Mouse (Mus musculus): ENCODE results near the gene Crybg3.
A peak's percentile ranks its signal among the peaks of the same experiment; 100 is the strongest.

Crybg3 gene

DNA sequence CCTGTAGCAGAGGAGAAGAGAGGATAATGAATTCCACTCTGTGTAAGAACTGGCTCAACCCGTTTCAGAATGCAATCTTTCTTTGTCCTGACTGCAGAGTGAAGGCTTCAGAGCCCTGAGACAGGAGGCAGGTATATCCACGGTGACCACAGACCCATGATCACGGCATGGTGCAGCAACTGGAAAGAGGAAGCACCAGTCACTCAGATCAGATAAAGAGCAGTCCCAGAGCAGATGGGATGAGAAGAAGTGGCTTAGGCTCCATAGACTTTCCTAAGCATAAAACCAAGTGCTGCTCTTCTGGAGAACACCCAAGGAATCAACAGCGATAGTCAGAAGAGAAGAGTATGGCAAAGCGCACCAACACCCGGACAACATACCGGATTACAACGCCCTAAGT, 21.5 kb downstream of the Crybg3 start:
- DNase-seq (ENCODE audit: low read depth, low spot score), result no peak

GRCm38 (mm10) chr16:59573961-59574360, 26.8 kb downstream of the Crybg3 start:
- no peak for DNase-seq (ENCODE audit: low read depth, low spot score)

DNA sequence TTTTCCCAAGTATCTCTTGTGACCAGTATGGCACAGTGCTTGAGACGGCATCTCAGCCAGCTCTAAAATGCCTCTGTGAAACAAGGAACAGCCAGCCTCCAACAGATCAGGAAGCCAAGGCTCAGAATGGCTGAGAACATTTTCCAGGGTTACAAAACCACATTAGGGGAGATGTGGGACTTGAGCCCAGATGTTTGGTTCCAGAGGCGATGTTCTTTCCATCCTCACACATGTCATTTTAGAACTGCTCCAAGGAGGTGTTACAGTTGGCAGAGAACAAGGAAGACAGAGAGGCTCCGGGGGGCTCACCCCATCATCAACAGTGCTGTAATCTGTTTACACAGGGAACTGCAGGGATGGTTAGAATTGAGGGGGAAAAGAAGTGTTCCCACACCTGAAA, 28.1 kb downstream of the Crybg3 start:
- DNase-seq (ENCODE audit: low read depth, low spot score), result no peak

GRCm38 (mm10) chr16:59570807-59571206, 30.0 kb downstream of the Crybg3 start:
- no peak for DNase-seq (ENCODE audit: low read depth, low spot score)

DNA sequence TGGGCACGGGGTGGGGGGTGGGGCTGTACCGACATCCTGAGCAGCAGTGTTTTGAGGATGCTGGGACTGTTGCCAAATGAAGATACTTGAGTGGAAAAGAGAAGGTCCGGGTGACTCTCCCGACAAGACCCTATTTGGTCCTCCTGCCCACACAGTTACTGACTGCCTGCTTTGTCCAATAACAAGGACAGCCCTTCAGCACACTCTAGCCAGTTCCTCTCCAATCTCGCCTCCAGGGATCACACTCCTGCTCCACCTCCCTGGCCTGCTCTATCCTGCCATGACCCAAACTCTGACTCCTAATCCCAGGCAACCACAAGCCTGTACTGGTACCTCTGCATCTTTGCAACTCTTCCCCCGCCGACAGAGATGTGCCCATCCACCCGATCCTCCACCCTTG, 30.9 kb downstream of the Crybg3 start:
- no peak for DNase-seq (ENCODE audit: low read depth, low spot score)

DNA sequence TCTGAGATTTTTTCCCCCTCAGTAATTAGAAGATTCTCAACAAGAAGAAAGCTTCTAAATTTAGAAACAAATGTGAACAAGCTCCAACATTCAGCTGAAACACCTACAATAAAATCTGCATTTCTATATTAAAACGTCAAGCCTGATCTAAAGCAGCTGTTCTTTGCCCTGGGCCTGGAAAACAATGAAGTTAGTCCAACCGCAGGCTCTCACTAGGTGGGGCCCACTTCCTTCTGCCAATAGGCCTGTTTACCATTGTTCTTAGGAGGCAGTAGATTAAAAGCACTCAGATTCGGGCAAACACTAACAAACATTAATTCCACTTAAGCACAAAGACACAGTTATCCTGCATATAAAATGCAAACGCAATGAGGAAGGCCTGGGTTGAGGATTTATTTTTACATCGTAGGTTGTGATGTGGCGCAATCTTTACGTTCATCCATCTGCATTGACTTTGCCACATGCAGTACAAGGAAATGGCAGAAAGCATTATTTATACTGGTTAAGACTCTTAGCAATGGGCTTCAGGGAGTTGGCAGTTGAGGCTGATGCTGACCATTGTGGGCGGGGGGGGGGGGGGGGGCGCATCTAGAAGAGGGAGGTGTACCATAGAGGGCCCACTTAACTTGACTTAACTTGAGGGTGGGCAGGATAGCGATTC, 32.9 kb downstream of the Crybg3 start:
- peak; percentile 64 for DNase-seq (ENCODE audit: low read depth, low spot score)

GRCm38 (mm10) chr16:59566437-59566836, 34.3 kb downstream of the Crybg3 start:
- no peak for DNase-seq (ENCODE audit: low read depth, low spot score)

DNA sequence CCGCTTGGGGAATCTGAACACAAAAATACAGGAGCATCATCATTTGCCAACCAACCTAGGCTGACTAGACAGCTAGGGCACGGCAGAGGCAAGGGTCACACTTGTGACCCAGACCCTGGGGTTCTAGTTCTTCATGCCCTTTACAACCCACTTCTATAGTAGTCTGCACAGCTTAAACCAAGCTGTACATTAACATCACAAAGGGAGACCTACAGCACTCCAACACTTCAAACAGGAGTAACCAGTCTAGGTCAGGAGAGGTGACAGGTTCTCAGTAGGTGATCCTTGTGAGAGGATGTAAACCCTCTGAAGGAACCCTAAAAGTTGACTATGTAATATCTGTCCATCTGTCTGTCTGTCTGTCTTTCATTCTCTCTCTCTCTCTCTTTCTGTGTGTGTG, 35.1 kb downstream of the Crybg3 start:
- DNase-seq (ENCODE audit: low read depth, low spot score), result peak; percentile 81

DNA sequence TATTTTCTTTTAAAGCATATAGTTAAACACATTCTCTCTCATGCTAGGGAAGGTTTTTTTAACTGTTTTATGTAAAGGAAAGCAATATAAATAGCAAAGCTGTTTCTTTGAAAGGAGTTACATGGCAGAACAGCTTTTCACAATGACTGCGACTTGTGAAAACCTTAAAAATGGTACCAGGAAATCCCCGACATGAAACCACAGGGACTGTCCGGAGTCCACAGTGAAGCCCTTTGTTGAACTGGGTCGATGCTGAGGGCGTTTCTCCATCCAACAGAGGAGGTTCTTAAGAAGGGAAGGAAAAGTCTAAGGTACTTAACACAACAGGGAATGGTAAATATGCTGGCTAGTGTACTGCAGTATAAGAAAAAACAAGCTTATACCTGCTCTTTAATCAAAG, 36.8 kb downstream of the Crybg3 start:
- no peak for DNase-seq (ENCODE audit: low read depth, low spot score)

DNA sequence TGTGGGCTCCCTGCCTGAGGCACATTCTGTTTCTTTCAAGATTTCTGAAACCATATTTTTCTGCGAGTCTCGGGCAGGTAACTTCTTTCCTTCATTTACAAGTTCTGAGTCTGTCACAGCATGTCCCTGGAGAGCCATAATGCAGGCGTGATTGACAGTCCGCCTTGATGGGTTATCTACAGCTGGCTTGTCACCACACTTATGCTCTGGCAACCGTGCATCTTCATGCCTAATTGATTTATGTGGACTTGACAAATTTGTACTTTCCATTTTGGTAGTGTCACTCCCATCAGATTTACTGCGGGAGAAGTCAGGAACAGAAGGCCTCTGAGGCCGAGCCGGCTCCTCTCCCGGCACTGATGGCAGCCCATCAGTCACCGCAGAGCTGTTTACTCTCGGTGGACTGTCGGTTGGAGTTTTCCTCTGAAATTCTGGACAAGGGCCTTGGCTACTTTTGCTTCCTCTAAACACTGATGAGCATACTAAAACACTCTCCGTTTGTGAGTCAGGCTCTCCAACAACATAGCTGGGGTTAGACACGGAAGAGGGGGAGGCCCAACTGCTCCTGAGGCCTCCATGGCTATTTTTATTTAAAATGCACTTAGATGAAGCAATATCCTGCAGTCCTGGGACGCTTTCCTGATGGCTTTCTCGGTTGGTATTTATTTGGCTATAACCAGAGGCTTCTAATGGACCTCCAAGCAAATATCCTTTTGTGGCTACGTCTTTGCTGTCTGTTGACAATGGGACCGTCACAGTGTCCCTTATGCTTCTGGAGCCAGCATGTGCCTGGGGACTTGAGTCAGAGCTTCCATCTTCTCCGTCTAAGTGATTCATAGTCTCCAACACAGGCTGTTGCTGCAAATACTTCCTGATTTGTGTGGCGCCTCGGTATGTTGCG, 41.2 kb downstream of the Crybg3 start:
- DNase-seq (ENCODE audit: low read depth, low spot score), result no peak

- DNase-seq (ENCODE audit: low read depth, low spot score), result no peak
Measured at GRCm38 (mm10) chr16:59558916-59559299, 41.9 kb downstream of the Crybg3 start.

DNA sequence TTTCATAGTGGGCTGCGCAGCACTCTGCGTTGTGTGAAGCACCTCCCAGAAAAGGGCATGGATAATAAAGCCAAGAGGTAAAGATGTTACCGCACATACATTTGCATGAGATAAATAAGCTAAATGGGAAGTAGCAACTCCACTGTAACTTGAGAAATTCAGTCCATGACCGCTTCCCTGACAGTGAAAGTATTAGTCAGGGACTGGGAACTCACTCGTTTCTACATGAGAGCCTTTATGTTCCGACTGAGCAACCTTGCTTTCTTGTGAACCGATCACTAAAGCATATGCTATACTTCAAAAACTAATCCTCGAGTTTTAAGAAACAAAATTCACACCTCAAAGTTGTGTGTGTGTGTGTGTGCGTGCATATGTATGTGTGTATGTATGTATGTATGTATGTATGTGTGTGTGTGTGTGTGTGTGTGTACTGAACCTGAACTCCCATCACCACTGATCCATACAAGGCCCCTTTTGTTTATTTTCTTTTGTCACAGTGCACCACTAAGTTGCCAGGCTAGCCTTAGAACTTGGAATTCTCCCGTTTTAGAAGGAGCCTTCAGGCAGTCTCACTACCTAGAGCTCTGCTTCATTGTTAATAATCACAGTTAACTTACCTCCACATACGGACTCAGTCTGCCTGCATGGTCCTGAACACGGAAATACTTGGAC, 47.2 kb downstream of the Crybg3 start:
- no peak for DNase-seq (ENCODE audit: low read depth, low spot score)

- DNase-seq (ENCODE audit: low read depth, low spot score), result no peak
Measured at GRCm38 (mm10) chr16:59551507-59551906, 49.3 kb downstream of the Crybg3 start.

GRCm38 (mm10) chr16:59549631-59550030, 51.1 kb downstream of the Crybg3 start:
- DNase-seq (ENCODE audit: low read depth, low spot score), result no peak

DNA sequence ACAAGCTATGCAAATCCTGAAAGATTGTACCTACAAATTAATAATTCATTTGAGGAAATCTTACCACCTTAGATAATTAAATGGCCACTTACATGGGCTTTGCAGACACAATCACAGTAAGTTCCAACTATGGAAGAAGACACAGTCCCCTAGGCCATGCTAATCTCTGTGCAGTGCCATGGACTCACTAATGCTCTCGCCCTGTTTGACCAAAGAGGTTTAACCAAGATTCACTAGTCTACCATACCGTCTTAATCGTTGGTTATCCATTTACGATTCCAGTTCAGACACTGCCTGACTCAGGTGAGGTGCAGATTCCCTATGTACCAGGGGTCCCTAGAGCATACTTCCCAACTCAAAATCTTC, 52.2 kb downstream of the Crybg3 start:
- no peak for DNase-seq (ENCODE audit: low read depth, low spot score)

DNA sequence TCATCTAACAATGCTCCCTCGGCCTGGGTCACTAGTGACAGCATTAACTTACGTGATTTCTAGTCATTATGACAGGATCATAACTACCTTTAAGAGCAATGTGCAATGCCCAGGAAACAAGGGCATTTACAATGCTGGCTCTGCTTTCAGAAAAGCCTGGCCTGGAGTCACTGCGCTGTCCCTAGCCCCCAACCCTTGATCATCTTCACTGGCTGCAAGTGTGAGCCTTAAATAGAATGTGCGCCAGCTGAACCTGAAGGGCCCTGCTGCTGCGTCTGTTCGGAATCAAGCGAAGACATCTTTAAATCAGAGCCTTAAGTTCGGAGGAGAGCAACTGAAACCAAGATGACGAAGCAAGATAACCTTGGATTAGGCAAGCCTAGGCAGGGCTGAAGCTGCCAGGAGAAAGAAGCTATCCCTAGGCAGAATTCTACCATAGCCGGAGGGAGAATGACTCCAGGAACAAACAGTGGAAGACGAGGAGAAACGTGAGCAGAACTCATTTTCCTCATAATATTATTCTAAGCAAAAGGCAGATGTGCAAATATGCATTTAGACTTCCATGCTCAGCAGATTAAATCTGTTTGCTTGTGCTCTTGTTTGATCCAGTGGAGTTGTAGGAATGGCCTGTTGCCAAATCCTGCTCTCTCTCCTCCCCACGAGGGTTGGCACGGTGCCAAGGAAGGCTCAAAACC, 52.7 kb downstream of the Crybg3 start:
- DNase-seq (ENCODE audit: low read depth, low spot score), result no peak

- DNase-seq (ENCODE audit: low read depth, low spot score), result no peak
Measured at GRCm38 (mm10) chr16:59547466-59547865, 53.3 kb downstream of the Crybg3 start.

DNA sequence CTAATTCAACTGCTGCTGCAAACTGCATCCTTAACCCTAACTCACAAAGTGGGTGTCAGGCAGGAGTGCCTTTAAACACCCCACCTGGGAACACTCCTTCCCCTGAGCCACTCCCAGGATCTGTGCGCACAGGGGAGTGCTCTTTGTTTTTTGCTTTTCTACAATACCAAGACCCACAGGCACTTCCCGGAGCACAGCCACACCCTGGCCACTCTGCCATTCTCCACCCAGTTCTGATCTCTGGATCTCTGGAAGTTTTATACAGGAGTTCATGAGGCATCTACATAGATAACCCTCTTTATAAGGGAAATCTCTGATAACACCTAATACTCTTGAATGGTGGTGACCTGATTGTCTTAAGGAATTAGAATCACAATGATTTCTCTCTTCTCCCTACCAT, 55.4 kb downstream of the Crybg3 start:
- peak; percentile 95 for DNase-seq (ENCODE audit: low read depth, low spot score)

DNA sequence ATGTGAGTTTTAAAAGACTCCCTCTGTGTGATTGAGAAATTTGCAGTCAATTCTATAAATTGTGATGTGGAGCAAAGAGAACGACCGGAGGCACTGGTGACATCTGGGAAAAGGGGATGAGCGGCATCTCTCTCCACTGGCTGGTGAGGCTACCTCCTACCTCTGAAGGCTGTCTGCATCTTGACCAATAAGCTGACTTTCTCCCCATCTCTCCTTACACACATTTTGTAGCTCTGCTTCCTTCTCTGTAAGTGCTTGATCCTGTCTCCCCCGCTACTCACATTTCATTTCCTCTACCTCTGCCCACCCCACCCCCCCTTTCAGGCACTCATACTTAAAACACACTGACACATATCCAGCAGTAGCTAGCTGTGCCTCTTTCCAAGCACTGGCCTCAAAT, 59.4 kb downstream of the Crybg3 start:
- DNase-seq (ENCODE audit: low read depth, low spot score), result no peak

- DNase-seq (ENCODE audit: low read depth, low spot score), result no peak
Measured at GRCm38 (mm10) chr16:59540944-59541343, 59.8 kb downstream of the Crybg3 start.

GRCm38 (mm10) chr16:59535673-59536072, 65.1 kb downstream of the Crybg3 start:
- no peak for DNase-seq (ENCODE audit: low read depth, low spot score)

DNA sequence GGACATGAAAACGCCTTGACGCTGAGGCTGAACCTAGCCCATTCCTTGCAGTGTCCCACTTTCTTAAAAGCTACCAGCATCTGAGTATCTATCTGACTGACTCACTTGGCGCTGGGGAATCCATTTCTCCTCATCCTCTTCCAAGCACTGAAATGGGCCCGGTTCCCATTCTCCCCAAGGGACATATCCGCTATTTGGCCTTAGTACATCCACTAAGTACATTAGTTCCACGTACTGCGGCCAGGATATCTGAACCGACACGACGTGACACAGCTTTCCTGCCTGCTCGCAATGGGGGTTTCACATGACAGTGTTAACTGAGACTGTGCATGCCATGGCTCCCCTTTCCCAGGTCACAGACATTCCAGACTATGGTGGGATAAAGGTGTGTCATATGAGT, 66.4 kb downstream of the Crybg3 start:
- no peak for DNase-seq (ENCODE audit: low read depth, low spot score)
